In genomic region chr4:97787515-97787914, GRCm38 (mm10) we compare ENCODE assay signal across 14 mouse cellular contexts. TPM values are rescaled to one million over a fixed set of nuclear protein-coding genes. Genes with fewer than 3 reads are reported as not detected.
DNase-seq lines count a peak whose midpoint lies in the region; ATAC-seq and TF ChIP-seq lines count a peak whose summit lies in the region.
"Had no signal": no experiment of that assay in that cellular context is flagged by ENCODE, and none has a peak within 500 bp of the region (broad histone marks: within the 10 kb centered on the region; RNA-seq: fewer than 3 reads in every experiment).

No protein-coding gene starts in this region.

- no peak overlapping the region for H3K4me2 ChIP-seq in hindbrain, embryonic 16.5 days (ENCODE audit: low read length)
- no peak overlapping the region for H3K4me2 ChIP-seq in hindbrain, embryonic 12.5 days (replicated peaks)
- no peak overlapping the region for H3K4me2 ChIP-seq in stomach, postnatal 0 days (replicated peaks; ENCODE audit: low read depth)
- H3K4me2 ChIP-seq: liver, embryonic 15.5 days; midbrain, embryonic 11.5 days had no signal

- WGBS in hindbrain, embryonic 16.5 days: 49% methylated on average over 3 of the region's 3 CpGs
- WGBS in hindbrain, embryonic 12.5 days: 78% methylated on average over 3 of the region's 3 CpGs
- 54% methylated on average over 3 of the region's 3 CpGs for WGBS in stomach, postnatal 0 days

- no peak for TF ChIP-seq EP300 in stomach, postnatal 0 days (optimal IDR thresholded peaks at IDR 0.05)

- TF ChIP-seq CTCF in stomach, postnatal 0 days (IDR thresholded peaks at IDR 0.05; ENCODE audit: low read depth): no peak

- peaks cover 5% of the 10 kb centered on the region for H3K4me1 ChIP-seq in hindbrain, embryonic 16.5 days (ENCODE audit: control insufficient read depth, insufficient read depth, low read depth, low read length)
- peaks cover 3% of the 10 kb centered on the region; the same call in 1 of the 2 replicates for H3K4me1 ChIP-seq in hindbrain, embryonic 12.5 days
- no peaks in the 10 kb centered on the region for H3K4me1 ChIP-seq in stomach, postnatal 0 days (replicated peaks; ENCODE audit: control insufficient read depth, insufficient read depth)
- H3K4me1 ChIP-seq: liver, embryonic 15.5 days had no signal

- H3K4me3 ChIP-seq in hindbrain, embryonic 16.5 days (ENCODE audit: low read length): no peak overlapping the region
- H3K4me3 ChIP-seq in hindbrain, embryonic 12.5 days: no peak overlapping the region
- no peak overlapping the region for H3K4me3 ChIP-seq in stomach, postnatal 0 days (ENCODE audit: low read depth, low read length)
- H3K4me3 ChIP-seq: liver, embryonic 15.5 days had no signal

- peaks cover 2% of the 10 kb centered on the region; the same call in 1 of the 2 replicates for H3K36me3 ChIP-seq in hindbrain, embryonic 16.5 days (ENCODE audit: control insufficient read depth, insufficient read depth, low read length)
- H3K36me3 ChIP-seq in hindbrain, embryonic 12.5 days: peaks cover 11% of the 10 kb centered on the region
- H3K36me3 ChIP-seq in stomach, postnatal 0 days (ENCODE audit: control insufficient read depth, insufficient read depth, low read length): peaks cover 8% of the 10 kb centered on the region; the same call in 1 of the 2 replicates

- no peak overlapping the region for H3K27ac ChIP-seq in hindbrain, embryonic 16.5 days (ENCODE audit: low read depth, low read length)
- no peak overlapping the region for H3K27ac ChIP-seq in hindbrain, embryonic 12.5 days
- H3K27ac ChIP-seq in stomach, postnatal 0 days (replicated peaks): no peak overlapping the region
- H3K27ac ChIP-seq: liver, embryonic 15.5 days had no signal

- ATAC-seq in cerebellum, adult (ENCODE audit: insufficient number of reproducible peaks, low FRiP score, low TSS enrichment): peak; percentile 88
- peak; percentile 45; the same call in 1 of the 2 replicates for ATAC-seq in hindbrain, embryonic 16.5 days
- no peak for ATAC-seq in hindbrain, embryonic 12.5 days (ENCODE audit: low FRiP score)
- ATAC-seq in stomach, postnatal 0 days (ENCODE audit: low FRiP score, low TSS enrichment): peak; percentile 80
- ATAC-seq: Patski had no signal

- H3K9ac ChIP-seq in hindbrain, embryonic 16.5 days (ENCODE audit: low read depth, low read length): no peak overlapping the region
- H3K9ac ChIP-seq in hindbrain, embryonic 12.5 days: no peak overlapping the region
- H3K9ac ChIP-seq in stomach, postnatal 0 days (ENCODE audit: low read length): no peak overlapping the region
- H3K9ac ChIP-seq: liver, embryonic 15.5 days had no signal

- no peaks in the 10 kb centered on the region for H3K9me3 ChIP-seq in hindbrain, embryonic 16.5 days (ENCODE audit: control insufficient read depth, low read length)
- H3K9me3 ChIP-seq in hindbrain, embryonic 12.5 days (replicated peaks): no peaks in the 10 kb centered on the region
- H3K9me3 ChIP-seq in stomach, postnatal 0 days (ENCODE audit: control insufficient read depth, low read length): no peaks in the 10 kb centered on the region
- H3K9me3 ChIP-seq: liver, embryonic 15.5 days had no signal

- no peaks in the 10 kb centered on the region for H3K27me3 ChIP-seq in hindbrain, embryonic 16.5 days (replicated peaks; ENCODE audit: control insufficient read depth, insufficient read depth, low read length)
- H3K27me3 ChIP-seq in hindbrain, embryonic 12.5 days: no peaks in the 10 kb centered on the region
- H3K27me3 ChIP-seq in stomach, postnatal 0 days (ENCODE audit: control insufficient read depth, insufficient read depth, low read length): no peaks in the 10 kb centered on the region
- H3K27me3 ChIP-seq: Patski had no signal

- DNase-seq in cerebellum, postnatal 4 days (ENCODE audit: low spot score in 2 of 2): no peak
- DNase-seq in right cerebral cortex, postnatal 25 days: peak; percentile 46
- no peak for DNase-seq in right cerebral cortex, adult 18-20 months
- no peak for DNase-seq in stomach, postnatal 0 days (ENCODE audit: low spot score)
- no peak for DNase-seq in liver
- DNase-seq: kidney, adult 11 months; retina, postnatal 1 day; thymus, postnatal 14 days had no signal

RNA-seq across cellular contexts. Expression of gene E130114P18Rik, which starts 9.6 kb away (rescaled TPM):
- 20.9 and 21.5 TPM in 2 replicates for polyA plus RNA-seq in hindbrain, embryonic 16.5 days (2015; fragmentation: Nextera tagmentation; extraction: Ambion mirVana)
- 28.0 and 28.2 TPM in 2 replicates for polyA plus RNA-seq in hindbrain, embryonic 12.5 days (2016; fragmentation: Nextera tagmentation; extraction: Ambion mirVana)
- polyA plus RNA-seq in stomach, postnatal 0 days (2015; fragmentation: Nextera tagmentation; extraction: Ambion mirVana): 1.2 and 1.9 TPM in 2 replicates

RNA-seq across cellular contexts. Expression of gene Nfia, which starts 15.0 kb away (rescaled TPM):
- polyA plus RNA-seq in hindbrain, embryonic 16.5 days (2015; fragmentation: Nextera tagmentation; extraction: Ambion mirVana): 38.4 and 43.4 TPM in 2 replicates
- polyA plus RNA-seq in hindbrain, embryonic 12.5 days (2016; fragmentation: Nextera tagmentation; extraction: Ambion mirVana): 58.4 and 62.7 TPM in 2 replicates
- polyA plus RNA-seq in stomach, postnatal 0 days (2015; fragmentation: Nextera tagmentation; extraction: Ambion mirVana): 24.7 and 26.0 TPM in 2 replicates
